Mouse (Mus musculus) layer of hippocampus, adult 2 months (tissue): Measurements from ENCODE around the gene Ncdn. TPM values are rescaled to one million over a fixed set of nuclear protein-coding genes. Genes with fewer than 3 reads are reported as not detected.

Source experiments
- DNase-seq, 2 experiments: peaks; one replicate each; pipeline ENCODE4 v3.0.0; 2022; ENCODE audit warnings: low spot score in 2 of 2
- H3K27ac ChIP-seq: fragments of 200-600 bp; 2 replicates; pipeline ENCODE4 v1.8.1; 2022
- H3K4me3 ChIP-seq: fragments of 200-600 bp; 2 replicates; pipeline ENCODE4 v1.8.1; 2022; ENCODE audit warnings: mild to moderate bottlenecking
- CTCF ChIP-seq: fragments of 200-600 bp; conservative IDR thresholded peaks from 2 replicates; pipeline ENCODE4 v1.8.1; 2022; ENCODE audit warnings: antibody characterized with exemption, mild to moderate bottlenecking, moderate library complexity
- total RNA-seq, 2 experiments: library from RNA; stranded (reverse); gene quantifications; 2 replicates each; pipeline ENCODE4 v1.2.3; 2021

Ncdn gene
- total RNA-seq, 2 experiments from 2014 or later = 1,998 to 2,007 TPM

DNA sequence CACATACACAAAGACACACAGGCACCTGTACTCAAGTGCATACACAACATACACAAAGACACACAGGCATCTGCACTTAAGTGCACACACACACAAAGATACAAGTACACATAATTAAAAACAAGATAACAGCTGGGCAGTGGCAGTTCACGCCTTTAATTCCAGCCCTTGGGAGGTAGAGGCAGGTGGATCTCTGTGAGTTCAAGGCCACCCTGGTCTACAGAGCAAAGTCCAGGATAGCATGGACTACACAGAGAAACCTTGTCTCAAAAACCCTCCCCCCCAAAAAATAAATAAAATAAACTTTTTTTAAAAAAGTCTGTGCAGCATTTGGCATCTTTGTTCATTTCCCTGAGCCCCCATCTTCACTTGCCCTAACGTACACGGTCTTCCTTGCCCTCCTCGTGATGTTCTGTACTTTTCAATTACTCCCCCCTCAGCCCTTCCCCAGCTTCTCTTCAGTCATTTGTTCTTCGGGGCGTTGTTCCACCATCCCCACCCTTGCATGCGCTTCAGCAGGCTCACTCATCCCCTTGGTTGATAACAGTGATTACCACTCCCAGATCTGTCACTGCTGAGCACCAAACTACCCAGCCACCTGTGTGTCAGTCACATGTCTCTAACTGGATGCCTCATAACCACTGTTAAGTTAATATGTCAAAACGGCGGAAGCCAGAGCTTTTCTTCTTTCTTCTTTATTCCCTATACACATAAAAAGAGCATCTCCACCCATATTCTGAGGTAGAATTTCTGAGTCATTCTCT lies 16.7 kb upstream of the Ncdn start:
- Histone ChIP-seq H3K4me3 (no peak overlapping the region), H3K27ac (no peak overlapping the region)
- DNase-seq = no peak
- TF ChIP-seq CTCF = no peak

DNA sequence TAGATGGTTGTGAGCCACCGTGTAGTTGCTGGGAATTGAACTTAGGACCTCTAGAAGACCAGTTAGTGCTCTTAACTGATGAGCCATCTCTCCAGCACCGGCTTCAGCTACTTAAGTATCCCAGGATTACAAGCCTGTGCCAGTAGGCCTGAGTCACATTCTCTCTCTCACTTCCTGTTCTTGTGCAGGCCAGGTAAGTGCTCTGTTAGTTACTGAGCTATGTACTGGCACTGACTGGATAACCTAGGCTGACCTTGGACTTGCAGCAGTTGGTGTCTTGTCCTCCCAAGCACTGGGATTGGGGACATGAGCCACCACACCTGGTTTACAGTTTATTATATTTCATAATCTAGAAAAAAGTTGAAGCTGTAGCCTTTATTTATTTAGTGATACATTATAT lies 10.2 kb upstream of the Ncdn start:
- TF ChIP-seq CTCF = no peak
- DNase-seq = no peak
- Histone ChIP-seq H3K4me3 (no peak overlapping the region), H3K27ac (no peak overlapping the region)

DNA sequence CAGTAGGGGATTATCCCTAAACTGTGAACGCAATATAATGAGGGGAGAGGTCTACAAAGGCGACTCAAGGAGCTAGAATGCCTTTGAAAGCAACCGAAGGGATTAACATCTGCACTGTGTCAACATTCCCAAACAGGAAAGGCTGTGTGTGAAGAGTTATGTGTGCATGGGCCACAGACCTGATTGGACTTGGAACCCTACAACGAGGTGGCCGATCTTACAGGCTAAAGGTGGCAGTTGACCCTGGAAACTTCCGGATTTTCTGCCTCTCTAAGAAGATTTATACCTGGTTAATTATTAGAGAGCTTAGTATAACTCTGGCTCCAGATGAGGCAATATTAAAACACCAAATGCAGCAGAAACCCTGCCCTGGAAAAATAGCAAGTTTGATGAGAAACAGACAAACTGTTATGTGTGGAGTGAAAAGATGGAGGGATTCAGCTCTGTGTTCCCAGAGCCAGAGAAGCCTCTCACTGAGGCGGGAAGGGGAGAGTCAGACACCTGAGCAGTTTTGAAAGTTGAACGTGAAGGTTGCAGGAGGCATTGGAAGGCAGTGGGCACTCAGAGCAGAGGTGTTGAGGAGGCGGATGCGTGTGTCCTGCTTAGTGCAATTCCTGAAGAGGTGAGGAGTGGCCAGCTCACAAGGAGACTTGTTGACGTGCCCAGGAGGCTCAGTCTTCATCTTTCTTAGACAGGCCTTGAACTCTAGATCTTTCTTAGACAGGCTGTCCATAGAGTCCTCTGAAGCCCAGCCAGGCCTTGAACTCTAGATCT lies 9.5 kb upstream of the Ncdn start:
- Histone ChIP-seq H3K4me3 (no peak overlapping the region), H3K27ac (no peak overlapping the region)
- no peak for DNase-seq
- no peak for TF ChIP-seq CTCF

DNA sequence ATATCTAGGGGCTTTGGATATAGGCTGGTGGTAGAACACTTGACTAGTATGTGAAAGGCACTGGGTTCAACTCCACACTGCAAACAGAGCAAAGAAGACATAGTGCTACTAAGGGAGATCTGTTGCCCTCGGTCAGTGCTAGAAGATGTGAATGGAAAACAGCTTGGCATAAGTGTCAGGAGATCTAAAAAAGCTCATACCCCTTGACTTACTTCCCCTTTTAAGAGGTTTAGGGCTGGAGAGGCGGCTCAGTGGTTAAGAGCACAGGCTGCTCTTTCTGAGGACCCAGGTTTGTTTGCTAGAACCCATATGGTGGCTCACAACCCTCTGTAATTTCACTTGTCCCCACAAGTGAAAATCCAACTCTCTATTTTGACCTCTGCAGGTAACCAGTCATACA lies 6.2 kb upstream of the Ncdn start:
- no peak for DNase-seq
- no peak for TF ChIP-seq CTCF
- Histone ChIP-seq H3K27ac (no peak overlapping the region), H3K4me3 (no peak overlapping the region)

- DNase-seq = no peak
- Histone ChIP-seq H3K4me3 (no peak overlapping the region), H3K27ac (no peak overlapping the region)
- no peak for TF ChIP-seq CTCF
Observed at GRCm38 (mm10) chr4:126758299-126758698, 5.1 kb upstream of the Ncdn start.

DNA sequence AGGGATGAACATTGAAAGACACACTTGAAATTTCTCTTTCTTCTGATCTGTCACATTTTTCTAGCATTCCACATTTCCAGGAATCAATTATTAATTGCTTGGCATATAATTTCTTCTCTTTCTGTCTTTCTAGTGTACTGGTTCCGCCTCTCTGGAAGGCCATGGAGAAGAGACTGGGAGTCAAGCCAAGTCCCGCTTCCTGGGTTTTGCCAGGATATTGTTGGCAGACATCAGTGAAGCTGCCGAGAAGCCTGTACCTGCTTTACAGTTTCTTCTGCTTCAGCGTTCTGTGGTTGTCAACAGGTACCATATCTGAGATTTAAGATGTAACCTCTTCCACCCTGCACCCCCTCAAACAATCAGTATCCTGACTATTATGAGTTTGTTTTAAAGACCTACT lies 3.5 kb upstream of the Ncdn start:
- H3K4me3 ChIP-seq = no peak overlapping the region
- no peak for TF ChIP-seq CTCF
- peak; percentile 50 to 62 for DNase-seq
- peak overlapping the region; percentile 97 for H3K27ac ChIP-seq

DNA sequence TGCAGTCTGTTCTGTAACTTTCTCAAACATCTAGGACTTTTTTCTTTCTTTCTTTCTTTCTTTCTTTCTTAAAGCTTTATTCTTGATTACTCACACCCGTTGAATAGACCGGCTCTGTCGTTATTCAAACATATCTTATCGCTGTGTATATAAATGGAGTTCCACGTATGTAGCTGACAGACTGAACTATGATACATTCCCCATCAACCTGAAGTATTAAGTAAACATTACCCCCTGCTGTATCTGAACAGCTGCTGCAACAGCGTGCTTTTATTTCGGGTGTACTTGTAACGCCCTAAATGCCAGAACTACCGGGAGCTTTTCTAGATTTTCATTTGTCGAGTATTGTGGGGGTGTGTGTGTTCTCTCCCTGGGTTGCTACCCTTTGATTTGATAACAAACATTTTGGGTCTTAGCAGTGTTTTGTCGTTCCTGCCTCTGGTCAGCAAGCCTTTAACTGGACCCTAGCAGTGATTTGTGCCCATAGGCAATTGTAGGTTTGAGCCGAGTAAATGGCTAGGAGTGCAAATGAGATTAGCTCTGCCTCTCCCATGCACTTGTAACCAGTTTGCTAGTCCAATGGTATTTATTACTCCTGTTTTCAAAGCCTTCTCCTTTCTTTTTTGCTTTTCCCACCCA lies 1.6 kb upstream of the Ncdn start:
- no peak for DNase-seq
- Histone ChIP-seq H3K27ac (peak overlapping the region; percentile 97), H3K4me3 (peak overlapping the region; percentile 72)
- TF ChIP-seq CTCF = no peak

GRCm38 (mm10) chr4:126754231-126754611 lies 983 bp upstream of the Ncdn start:
- H3K27ac ChIP-seq = peak overlapping the region; percentile 97
- DNase-seq = no peak
- H3K4me3 ChIP-seq = peak overlapping the region; percentile 72
- no peak for TF ChIP-seq CTCF

GRCm38 (mm10) chr4:126752608-126753141 lies 563 bp downstream of the Ncdn start:
- H3K4me3 ChIP-seq = peak overlapping the region; percentile 72
- DNase-seq = no peak
- H3K27ac ChIP-seq = peak overlapping the region; percentile 97
- no peak for TF ChIP-seq CTCF

DNA sequence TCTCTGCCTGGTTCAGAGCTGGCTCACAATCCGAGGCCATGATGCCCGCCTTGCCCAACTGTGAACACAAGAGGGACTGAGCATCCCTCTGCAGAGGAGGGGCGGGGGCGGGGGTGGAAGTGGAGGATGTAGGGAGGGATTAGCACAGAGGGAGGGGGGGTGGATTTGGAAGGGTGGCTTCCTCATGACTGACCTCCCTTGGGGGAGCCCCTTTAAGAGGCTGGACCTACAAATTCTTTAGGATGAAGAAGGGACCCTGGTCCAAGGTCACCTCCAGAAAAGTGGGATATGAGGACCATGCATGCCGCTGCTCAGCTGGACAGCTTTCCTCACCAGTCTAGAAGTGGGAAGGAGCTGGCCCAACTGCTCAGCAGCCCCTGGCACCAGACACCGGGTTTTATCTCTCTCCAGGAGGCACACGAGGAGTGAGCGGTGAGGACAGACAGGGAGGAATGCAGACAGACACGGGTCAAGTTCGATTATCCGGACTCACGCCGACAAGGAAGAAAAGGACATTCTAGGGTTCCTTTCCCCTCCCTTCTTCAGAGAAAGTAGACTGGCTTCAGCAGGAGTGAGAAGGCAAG lies 1.1 kb downstream of the Ncdn start:
- DNase-seq = peak in 1 of 2 experiments; percentile 48
- peak overlapping the region; percentile 97 for H3K27ac ChIP-seq
- H3K4me3 ChIP-seq = peak overlapping the region; percentile 72
- TF ChIP-seq CTCF = peak; percentile 42

GRCm38 (mm10) chr4:126751556-126752023 lies 1.6 kb downstream of the Ncdn start:
- H3K27ac ChIP-seq = peak overlapping the region; percentile 97
- peak overlapping the region; percentile 72 for H3K4me3 ChIP-seq
- DNase-seq = peak; percentile 61 to 65
- TF ChIP-seq CTCF = no peak

DNA sequence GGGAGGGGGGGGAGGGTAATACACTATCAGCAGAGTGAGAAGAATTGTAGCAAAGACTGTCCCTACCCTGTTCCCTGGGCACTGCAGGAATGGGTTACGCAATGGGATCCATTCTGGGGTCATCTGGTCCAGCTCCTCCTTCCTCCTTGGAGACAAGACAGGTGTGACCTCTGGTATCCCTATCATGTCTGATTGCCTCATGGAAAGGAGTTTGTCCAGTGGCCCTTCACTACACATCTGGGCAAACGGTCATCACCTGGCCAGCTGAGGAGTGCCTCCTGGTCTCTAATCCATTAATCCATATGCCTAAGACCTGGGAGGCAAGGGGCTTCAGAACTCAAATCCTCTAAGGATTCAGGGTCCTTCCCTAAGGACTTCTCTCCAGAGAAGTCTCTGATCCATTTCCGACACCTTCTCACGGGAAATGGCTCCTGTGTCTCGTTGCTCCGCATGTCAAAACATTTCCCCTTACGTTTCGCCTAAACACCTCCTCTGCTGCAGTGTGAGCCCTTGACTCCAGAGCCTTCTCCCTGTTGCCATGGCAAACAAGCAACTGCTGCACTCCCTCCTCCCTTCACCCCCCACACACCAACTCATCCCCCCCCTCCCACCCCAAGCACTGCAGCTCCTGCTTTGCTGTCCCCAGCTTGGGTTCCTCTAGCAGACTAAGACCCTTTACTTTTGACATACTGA lies 2.2 kb downstream of the Ncdn start:
- Histone ChIP-seq H3K27ac (peak overlapping the region; percentile 97), H3K4me3 (peak overlapping the region; percentile 72)
- peak in 1 of 2 experiments; percentile 37 for DNase-seq
- no peak for TF ChIP-seq CTCF
